Comparison of ENCODE assay signal across 29 mouse cellular contexts in the genomic region with DNA sequence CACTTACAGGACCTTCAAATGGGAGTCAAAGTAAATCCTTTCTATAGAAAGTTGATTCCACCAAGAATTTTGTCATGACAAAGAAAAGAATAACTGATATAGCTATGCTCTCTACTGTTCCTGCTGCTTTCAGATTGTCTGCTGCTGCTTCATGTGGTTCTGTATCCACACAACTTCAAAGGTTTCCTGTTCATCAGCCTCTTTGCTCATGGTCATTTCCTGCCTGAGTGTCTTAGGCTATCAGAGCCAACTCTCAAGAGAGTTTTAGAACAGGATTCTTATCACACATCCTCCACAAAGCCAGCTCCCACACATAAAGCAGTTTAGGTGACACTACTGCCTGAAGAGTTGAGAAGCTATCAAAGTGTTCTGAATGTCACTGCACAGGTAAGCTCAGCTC.
DNase-seq lines count a peak whose midpoint lies in the region; ATAC-seq lines count a peak whose summit lies in the region.
"Had no signal": no experiment of that assay in that cellular context is flagged by ENCODE, and none has a peak within 500 bp of the region (broad histone marks: within the 10 kb centered on the region; RNA-seq: fewer than 3 reads in every experiment).

No protein-coding gene starts in this region.

- no peak overlapping the region for H3K4me3 ChIP-seq in heart, embryonic 16.5 days (ENCODE audit: low read length)
- H3K4me3 ChIP-seq in forebrain, embryonic 12.5 days (replicated peaks), result no peak overlapping the region
- H3K4me3 ChIP-seq: erythroblast, embryonic 14.5 days; heart, embryonic 13.5 days; limb, embryonic 10.5 days; limb, embryonic 15.5 days; neural tube, embryonic 12.5 days had no signal

- peak; percentile 32; the same call in 1 of the 2 replicates for ATAC-seq in heart, embryonic 16.5 days (replicated peaks; ENCODE audit: extremely low read depth, insufficient read depth, low FRiP score)
- peak; percentile 95 for ATAC-seq in activated CD4-positive, CD25-positive, alpha-beta regulatory T cell, adult 4 months
- peak; percentile 26; the same call in 1 of the 2 replicates for ATAC-seq in neutrophil, adult 5-6 weeks (ENCODE audit: extremely low read depth, insufficient number of reproducible peaks, low FRiP score, poor library complexity, severe bottlenecking)
- no peak for ATAC-seq in cerebellum, adult (ENCODE audit: insufficient number of reproducible peaks, low FRiP score, low TSS enrichment)
- ATAC-seq in forebrain, embryonic 12.5 days (ENCODE audit: low FRiP score), result no peak
- ATAC-seq: forebrain, postnatal 0 days; hindbrain, embryonic 16.5 days; intestine, postnatal 0 days; midbrain, embryonic 16.5 days had no signal

- H3K27ac ChIP-seq in heart, embryonic 16.5 days (ENCODE audit: low read length), result no peak overlapping the region
- no peak overlapping the region for H3K27ac ChIP-seq in forebrain, embryonic 12.5 days
- H3K27ac ChIP-seq: heart, embryonic 13.5 days; limb, embryonic 10.5 days; limb, embryonic 15.5 days; liver, embryonic 14.5 days; neural tube, embryonic 12.5 days; stomach, postnatal 0 days had no signal

- intact Hi-C loops in heart, postnatal 25 days (cut with DNase I), result no loop called here

- no peaks in the 10 kb centered on the region for H3K36me3 ChIP-seq in heart, embryonic 16.5 days (ENCODE audit: control insufficient read depth, insufficient read depth)
- no peaks in the 10 kb centered on the region for H3K36me3 ChIP-seq in forebrain, embryonic 12.5 days (replicated peaks)
- H3K36me3 ChIP-seq: heart, embryonic 13.5 days; limb, embryonic 10.5 days; limb, embryonic 15.5 days; neural tube, embryonic 12.5 days had no signal

- no peak overlapping the region for H3K4me2 ChIP-seq in heart, embryonic 16.5 days (ENCODE audit: low read depth, low read length)
- H3K4me2 ChIP-seq in forebrain, embryonic 12.5 days, result no peak overlapping the region
- H3K4me2 ChIP-seq: heart, embryonic 13.5 days; limb, embryonic 15.5 days; midbrain, embryonic 11.5 days; neural tube, embryonic 12.5 days had no signal

- H3K9ac ChIP-seq in heart, embryonic 16.5 days (ENCODE audit: low read length), result no peak overlapping the region
- H3K9ac ChIP-seq in forebrain, embryonic 12.5 days, result no peak overlapping the region
- H3K9ac ChIP-seq: forebrain, postnatal 0 days; heart, embryonic 13.5 days; limb, embryonic 15.5 days; liver, embryonic 14.5 days; neural tube, embryonic 12.5 days had no signal

- no peaks in the 10 kb centered on the region for H3K9me3 ChIP-seq in heart, embryonic 16.5 days (replicated peaks; ENCODE audit: control insufficient read depth, low read length)
- no peaks in the 10 kb centered on the region for H3K9me3 ChIP-seq in forebrain, embryonic 12.5 days
- H3K9me3 ChIP-seq: heart, embryonic 13.5 days; limb, embryonic 10.5 days; limb, embryonic 15.5 days; neural tube, embryonic 12.5 days had no signal

- H3K27me3 ChIP-seq in heart, embryonic 16.5 days (ENCODE audit: control insufficient read depth, insufficient read depth, low read length), result no peaks in the 10 kb centered on the region
- H3K27me3 ChIP-seq in forebrain, embryonic 12.5 days, result no peaks in the 10 kb centered on the region
- H3K27me3 ChIP-seq: heart, embryonic 13.5 days; limb, embryonic 15.5 days; neural tube, embryonic 12.5 days had no signal

- DNase-seq in heart, postnatal 25 days (ENCODE audit: low spot score), result no peak
- peak; percentile 74 for DNase-seq in CD4-positive helper T cell, adult 2 months (ENCODE audit: low read depth, low spot score)
- DNase-seq: adrenal gland, adult 8-10 months; cerebellum, adult 11 months; cerebellum, adult 9-10 months; forebrain, postnatal 0 days; gastrocnemius, postnatal 10 days; heart, postnatal 14 days; kidney, adult 9 months; kidney, postnatal 14 days; layer of hippocampus, adult 9-11 months; lung, adult 2 months; right cerebral cortex, postnatal 4 days had no signal

- H3K4me1 ChIP-seq in heart, embryonic 16.5 days (ENCODE audit: control insufficient read depth, insufficient read depth, low read length), result no peaks in the 10 kb centered on the region
- no peaks in the 10 kb centered on the region for H3K4me1 ChIP-seq in forebrain, embryonic 12.5 days
- H3K4me1 ChIP-seq: heart, embryonic 13.5 days; limb, embryonic 10.5 days; limb, embryonic 15.5 days; neural tube, embryonic 12.5 days had no signal

Comparison
In these comparisons a context has a peak if more than half of its experiments do, and no peak if none do; other contexts are left out.
1. ATAC-seq: peak in heart, embryonic 16.5 days (single experiment), activated CD4-positive, CD25-positive, alpha-beta regulatory T cell, adult 4 months (single experiment) and neutrophil, adult 5-6 weeks (single experiment); none in cerebellum, adult (single experiment) and forebrain, embryonic 12.5 days (single experiment).